Mouse (Mus musculus) 3T3-L1 (cell line): ENCODE data around the gene Mapkapk3.
A peak's percentile ranks its signal among the peaks of the same experiment; 100 is the strongest.
"Not testable (repeated sequence)": the region's sequence is repeated elsewhere in the genome, so short reads cannot be mapped to it uniquely, and the experiment has no call there.

Experiments
- DNase-seq: peaks from one replicate; pipeline ENCODE4 v3.0.0-alpha.2; 2015; ENCODE audit warnings: low read depth, low spot score

Gene Mapkapk3

DNA sequence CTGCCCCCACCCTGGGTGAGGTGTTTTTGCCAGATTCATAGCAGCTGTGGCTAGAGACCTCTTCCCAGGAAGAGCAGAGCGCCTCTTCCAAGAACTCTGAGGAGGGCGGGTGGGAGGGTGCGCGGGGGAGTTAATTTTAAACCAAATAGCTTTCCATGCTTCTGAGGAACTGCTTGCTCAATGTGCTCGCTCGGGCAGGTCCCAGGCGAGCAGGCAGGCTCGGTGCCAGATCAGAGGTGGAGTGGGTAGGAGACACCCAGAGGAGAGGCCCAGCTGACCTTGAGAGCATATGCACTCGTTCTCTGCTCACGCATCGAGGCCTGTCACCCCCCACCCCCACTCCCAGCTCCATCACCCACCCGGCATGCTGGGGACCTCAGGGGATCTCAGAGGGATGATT lies 18.2 kb upstream of the Mapkapk3 start:
- no peak for DNase-seq

GRCm38 (mm10) chr9:107307099-107307872 lies 17.6 kb upstream of the Mapkapk3 start:
- DNase-seq, result no peak

DNA sequence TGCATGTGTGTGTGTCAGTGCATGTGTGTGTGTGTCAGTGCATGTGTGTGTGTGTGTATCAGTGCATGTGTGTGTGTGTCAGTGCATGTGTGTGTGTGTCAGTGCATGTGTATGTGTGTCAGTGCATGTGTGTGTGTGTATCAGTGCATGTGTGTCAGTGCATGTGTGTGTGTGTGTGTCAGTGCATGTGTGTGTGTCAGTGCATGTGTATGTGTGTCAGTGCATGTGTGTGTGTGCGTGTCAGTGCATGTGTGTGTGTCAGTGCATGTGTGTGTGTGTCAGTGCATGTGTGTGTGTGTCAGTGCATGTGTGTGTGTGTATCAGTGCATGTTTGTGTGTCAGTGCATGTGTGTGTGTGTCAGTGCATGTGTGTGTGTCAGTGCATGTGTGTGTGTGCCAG lies 17.0 kb upstream of the Mapkapk3 start:
- DNase-seq, result not testable (repeated sequence)

GRCm38 (mm10) chr9:107305601-107306542 lies 16.2 kb upstream of the Mapkapk3 start:
- no peak for DNase-seq

DNA sequence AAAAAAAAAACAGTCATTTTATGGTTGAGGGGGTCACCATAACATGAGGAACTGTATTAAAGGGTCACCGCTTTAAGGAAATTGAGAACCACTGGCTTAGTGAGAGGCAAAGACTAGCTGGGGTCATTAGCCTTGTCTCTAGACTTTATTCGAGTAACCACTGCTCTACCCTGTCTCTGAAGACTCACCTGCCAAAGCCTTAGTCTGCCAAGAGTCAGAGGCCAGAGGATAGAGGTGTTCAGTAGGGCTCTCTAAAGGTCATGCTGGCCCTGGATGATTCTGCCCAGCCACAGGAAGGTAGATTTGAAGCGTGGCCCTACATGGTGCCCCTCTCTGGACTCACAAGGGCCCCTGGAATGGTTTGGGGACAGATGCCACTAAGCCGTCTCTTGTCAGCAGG lies 15.3 kb upstream of the Mapkapk3 start:
- no peak for DNase-seq

DNA sequence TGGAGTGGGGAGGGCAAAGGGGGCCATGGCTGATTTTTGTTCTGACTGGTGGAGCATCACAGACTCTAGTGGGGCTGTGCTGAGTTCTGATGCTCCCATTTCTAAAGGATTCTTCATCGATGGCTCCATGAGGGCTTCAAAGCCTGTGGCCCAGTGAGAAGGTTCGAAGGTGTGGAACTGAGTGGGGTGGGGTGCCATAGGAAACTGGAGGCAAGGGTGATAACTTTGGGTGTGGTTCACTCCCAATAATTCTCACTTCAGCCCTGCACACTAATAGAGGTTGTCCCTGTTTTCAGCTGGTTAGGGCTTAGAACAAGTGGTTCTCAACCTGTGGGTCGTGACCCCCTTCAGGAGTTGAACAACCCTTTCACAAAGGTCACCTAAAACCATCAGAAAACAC lies 14.7 kb upstream of the Mapkapk3 start:
- no peak for DNase-seq

DNA sequence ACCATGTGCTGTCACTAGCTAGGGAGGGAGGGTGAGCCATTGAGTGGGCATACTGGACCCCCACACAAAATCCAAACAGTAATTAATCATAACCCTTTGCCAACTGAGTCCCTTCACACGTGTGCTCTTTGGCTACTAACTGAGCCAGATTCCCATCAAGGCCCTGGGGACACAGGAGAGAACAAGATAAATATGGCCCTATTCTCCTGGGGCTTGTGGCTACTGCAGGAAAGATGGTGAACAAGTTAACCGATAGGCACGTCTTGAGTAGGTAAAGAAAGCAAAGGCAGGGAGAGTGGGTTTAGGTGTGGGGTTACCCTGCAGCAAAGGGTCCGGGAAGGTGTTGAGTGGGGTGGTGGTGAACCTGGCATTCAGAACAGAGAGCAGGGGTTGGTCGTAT lies 14.2 kb upstream of the Mapkapk3 start:
- DNase-seq, result no peak

GRCm38 (mm10) chr9:107303121-107303820 lies 13.6 kb upstream of the Mapkapk3 start:
- DNase-seq, result peak; percentile 62

- no peak for DNase-seq
Measured at GRCm38 (mm10) chr9:107302592-107302991, 12.9 kb upstream of the Mapkapk3 start.

DNA sequence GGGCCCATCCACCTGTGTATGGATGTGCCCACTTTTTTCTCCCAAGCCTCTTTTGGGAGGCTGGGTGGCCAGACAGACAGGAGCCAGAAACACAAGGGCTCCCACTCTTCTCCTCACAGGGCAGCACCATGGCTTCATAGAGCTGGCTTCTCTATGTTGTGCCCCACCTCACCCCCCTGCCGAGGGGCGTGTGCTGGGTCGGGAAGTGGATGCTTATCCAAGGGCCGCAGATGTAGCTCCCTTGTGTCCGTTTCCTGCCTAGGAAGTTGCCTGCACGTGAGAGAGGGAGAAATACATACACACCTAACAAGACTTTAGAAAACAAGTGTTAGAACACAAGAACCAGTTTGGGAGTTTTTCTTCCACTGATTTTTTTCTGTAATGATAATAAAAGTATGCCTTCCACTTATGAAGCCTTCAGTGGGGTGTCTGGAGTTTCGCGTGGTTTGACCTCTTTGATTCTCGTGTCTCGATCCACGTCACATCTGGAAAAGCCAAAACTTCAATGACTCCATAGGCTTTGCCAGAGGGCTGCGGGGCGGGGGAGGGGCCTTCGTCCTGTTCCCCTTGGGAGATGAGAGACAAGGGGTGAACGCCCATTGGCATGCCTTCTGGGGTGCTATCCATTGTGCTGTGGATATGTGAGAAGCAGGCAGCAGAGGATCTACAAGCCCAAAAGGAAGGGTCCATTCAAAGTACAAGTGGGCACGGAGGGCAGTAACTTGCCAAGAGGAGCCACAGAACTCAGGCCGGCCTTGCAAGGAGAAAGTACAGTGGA lies 12.1 kb upstream of the Mapkapk3 start:
- DNase-seq, result no peak

GRCm38 (mm10) chr9:107300224-107300973 lies 10.7 kb upstream of the Mapkapk3 start:
- DNase-seq, result no peak

DNA sequence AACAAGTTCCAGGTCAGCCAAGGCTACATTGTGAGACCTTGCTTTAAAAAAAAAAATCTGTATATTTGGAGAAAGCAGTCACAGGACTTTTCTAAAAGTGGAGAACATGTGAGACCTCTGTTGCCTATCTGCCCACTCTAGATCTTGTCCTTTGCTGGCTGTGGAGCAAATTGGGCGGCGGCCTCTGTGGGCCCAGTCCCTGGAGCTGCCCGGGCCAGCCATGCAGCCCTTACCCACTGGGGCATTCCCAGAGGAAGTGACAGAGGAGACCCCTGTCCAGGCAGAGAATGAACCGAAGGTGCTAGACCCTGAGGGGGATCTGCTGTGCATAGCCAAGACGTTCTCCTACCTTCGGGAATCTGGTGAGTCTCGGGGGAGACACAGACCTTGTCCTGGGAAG lies 10.1 kb upstream of the Mapkapk3 start:
- DNase-seq, result no peak

- no peak for DNase-seq
Measured at GRCm38 (mm10) chr9:107298876-107299275, 9.2 kb upstream of the Mapkapk3 start.

DNA sequence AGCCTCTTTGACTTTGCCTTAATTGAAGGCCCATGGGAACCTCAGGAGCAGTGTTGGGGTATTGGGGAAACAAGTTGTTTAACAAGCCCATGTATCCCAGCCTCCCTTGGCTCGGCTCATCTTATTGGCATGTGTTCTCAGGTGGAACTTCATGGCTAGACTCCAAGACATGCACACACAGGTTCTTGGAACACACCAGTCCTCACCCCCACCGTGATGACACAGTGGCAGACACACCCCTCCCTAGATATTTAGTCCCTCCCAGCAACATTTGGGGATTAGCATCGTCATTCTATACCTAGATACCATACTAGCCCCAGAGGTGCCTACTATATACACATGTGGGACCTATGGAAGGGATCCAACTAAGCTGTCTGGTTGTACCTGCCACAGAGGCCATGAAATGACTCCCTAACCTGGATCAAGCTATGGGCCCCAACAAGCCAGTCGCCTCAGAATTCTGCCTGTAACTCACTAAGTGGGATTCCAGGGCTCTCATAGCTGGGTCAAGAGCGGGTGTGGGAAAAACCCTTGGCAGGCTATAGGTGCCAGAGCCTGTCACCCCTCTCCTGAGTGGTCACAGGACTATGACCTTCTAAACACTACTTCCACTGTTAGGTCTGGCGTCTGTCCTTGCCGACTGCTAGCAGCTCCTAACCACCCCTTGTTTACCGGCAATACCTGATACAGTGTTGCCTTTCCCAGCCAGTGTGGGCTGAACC lies 8.5 kb upstream of the Mapkapk3 start:
- DNase-seq, result no peak

GRCm38 (mm10) chr9:107297658-107298057 lies 8.0 kb upstream of the Mapkapk3 start:
- DNase-seq, result no peak

- DNase-seq, result no peak
Measured at GRCm38 (mm10) chr9:107297059-107297458, 7.4 kb upstream of the Mapkapk3 start.

- peak; percentile 95 for DNase-seq
Measured at GRCm38 (mm10) chr9:107296501-107296965, 6.9 kb upstream of the Mapkapk3 start.

DNA sequence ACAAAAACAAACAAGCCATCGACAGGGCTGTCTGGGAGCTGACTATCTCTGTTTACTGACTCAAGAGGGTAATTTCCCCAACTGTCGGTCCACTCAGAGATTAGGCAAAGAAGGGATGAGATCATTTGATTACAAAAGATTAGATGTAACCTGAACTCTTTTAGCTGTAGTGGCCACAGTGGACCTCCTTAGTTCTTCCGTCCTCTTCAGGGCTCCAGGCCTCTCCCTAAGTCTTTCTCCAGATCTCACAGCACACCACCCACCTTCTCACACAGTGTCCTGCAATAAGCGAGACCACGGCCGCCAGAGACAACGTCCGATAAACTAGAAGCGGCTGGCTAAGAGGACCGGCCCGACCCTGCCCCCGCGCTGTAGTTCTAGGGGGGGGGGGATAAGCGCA lies 6.4 kb upstream of the Mapkapk3 start:
- DNase-seq, result peak; percentile 67

DNA sequence AAGGTAGTCTGAATTCAATTTTAAA lies 6.2 kb upstream of the Mapkapk3 start, which contains the start of gene Cish:
Cish (plus strand) TSS at position 11 of the 25 bp plus-strand sequence.
- no peak for DNase-seq

DNA sequence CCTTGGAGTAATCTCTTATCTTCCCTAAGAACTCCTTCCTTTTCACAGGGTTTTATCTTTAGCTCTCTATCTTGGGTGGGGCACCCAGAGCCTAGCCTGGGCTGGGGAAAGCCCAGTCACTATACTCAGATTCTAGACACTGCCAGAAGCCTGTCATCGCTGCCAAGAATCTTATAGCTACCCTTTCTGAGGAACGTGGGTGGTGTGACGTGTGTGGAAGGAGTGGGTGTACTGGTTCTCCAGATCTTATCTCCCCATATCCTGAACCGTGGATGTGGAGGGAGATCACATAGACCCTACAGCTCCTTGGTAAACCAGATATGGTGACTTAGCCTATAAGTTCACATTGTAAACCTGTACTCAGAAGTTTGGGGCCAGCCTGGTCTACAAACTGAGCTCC lies 5.9 kb upstream of the Mapkapk3 start:
- DNase-seq, result peak; percentile 68
